Comparison of ENCODE assay signal across 40 mouse cellular contexts in the genomic region with DNA sequence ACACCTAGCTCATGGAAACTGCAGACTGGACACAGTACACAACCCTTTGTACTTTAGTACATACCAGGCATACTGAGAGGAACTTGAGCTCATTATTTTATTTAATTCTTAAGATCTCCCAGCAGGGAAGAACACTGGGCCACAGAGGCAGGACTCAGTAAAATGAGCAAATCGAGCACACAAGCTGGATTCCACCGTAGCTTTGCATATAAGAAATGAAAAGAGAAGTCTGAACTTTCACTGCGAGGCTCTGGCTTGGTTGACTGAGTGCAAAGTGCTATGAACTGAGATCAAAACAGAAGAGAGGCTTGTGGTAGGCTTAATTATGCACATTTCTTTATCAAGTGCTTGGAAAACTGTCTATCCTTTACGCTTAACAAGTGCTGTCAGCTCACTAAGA. TPM values are rescaled to one million over a fixed set of nuclear protein-coding genes. Genes with fewer than 3 reads are reported as not detected.
DNase-seq lines count a peak whose midpoint lies in the region; ATAC-seq lines count a peak whose summit lies in the region.
"Had no signal": no experiment of that assay in that cellular context is flagged by ENCODE, and none has a peak within 500 bp of the region (broad histone marks: within the 10 kb centered on the region; RNA-seq: fewer than 3 reads in every experiment).

No protein-coding gene starts in this region.

- peak overlapping the region; percentile 33 for H3K9ac ChIP-seq in heart, embryonic 13.5 days
- H3K9ac ChIP-seq in kidney, embryonic 15.5 days = no peak overlapping the region
- H3K9ac ChIP-seq: hindbrain, embryonic 15.5 days; limb, embryonic 12.5 days; liver, embryonic 15.5 days; lung, embryonic 14.5 days; neural tube, embryonic 12.5 days had no signal

- H3K4me3 ChIP-seq in heart, embryonic 13.5 days = no peak overlapping the region
- no peak overlapping the region for H3K4me3 ChIP-seq in kidney, embryonic 15.5 days (replicated peaks)
- H3K4me3 ChIP-seq: erythroblast, embryonic 14.5 days; hindbrain, embryonic 15.5 days; left cerebral cortex, adult 2 months; limb, embryonic 12.5 days; liver, embryonic 15.5 days; neural tube, embryonic 12.5 days had no signal

- peaks cover 34% of the 10 kb centered on the region for H3K36me3 ChIP-seq in heart, embryonic 13.5 days
- H3K36me3 ChIP-seq in kidney, embryonic 15.5 days = no peaks in the 10 kb centered on the region

- no peak for ATAC-seq in heart, embryonic 13.5 days (ENCODE audit: extremely low read depth, insufficient number of reproducible peaks, low FRiP score, low TSS enrichment)
- ATAC-seq in kidney, embryonic 15.5 days (replicated peaks; ENCODE audit: low FRiP score) = no peak
- ATAC-seq: inflammation-experienced regulatory T-cells, adult 6 months; midbrain, embryonic 16.5 days had no signal

- 81% methylated on average over 4 of the region's 4 CpGs for WGBS in heart, embryonic 13.5 days
- WGBS in kidney, embryonic 15.5 days = 89% methylated on average over 4 of the region's 4 CpGs

- DNase-seq in heart, adult 8-10 months (ENCODE audit: low spot score) = no peak
- peak; percentile 42 for DNase-seq in kidney, adult 9 months
- DNase-seq in B cell, adult 2 months = peak; percentile 40 to 43
- DNase-seq in R1 (ENCODE audit: low read depth, low spot score) = peak; percentile 12
- DNase-seq in cerebellum, adult 9-10 months = no peak
- DNase-seq: adrenal gland, postnatal 25 days; cerebellum, adult 11-12 months; cerebellum, postnatal 14 days; gastrocnemius, postnatal 25 days; heart, adult 18-20 months; heart, postnatal 10 days; kidney, adult 8-10 months; kidney, postnatal 25 days; lung, embryonic 14.5 days; lung, postnatal 36 days; thymus, adult 2 months; thymus, postnatal 36 days had no signal

- H3K4me2 ChIP-seq in heart, embryonic 13.5 days = 0 out of 2 replicates have a peak overlapping the region, but pooled peaks have one; percentile 1
- no peak overlapping the region for H3K4me2 ChIP-seq in kidney, embryonic 15.5 days
- H3K4me2 ChIP-seq: hindbrain, embryonic 15.5 days; limb, embryonic 12.5 days; liver, embryonic 15.5 days; lung, embryonic 14.5 days; midbrain, embryonic 11.5 days; neural tube, embryonic 12.5 days had no signal

- H3K9me3 ChIP-seq in heart, embryonic 13.5 days = no peaks in the 10 kb centered on the region
- H3K9me3 ChIP-seq in kidney, embryonic 15.5 days (replicated peaks) = no peaks in the 10 kb centered on the region
- H3K9me3 ChIP-seq: G1E; hindbrain, embryonic 15.5 days; limb, embryonic 12.5 days; liver, embryonic 15.5 days; neural tube, embryonic 12.5 days had no signal

- H3K27me3 ChIP-seq in heart, embryonic 13.5 days (replicated peaks) = no peaks in the 10 kb centered on the region
- no peaks in the 10 kb centered on the region for H3K27me3 ChIP-seq in kidney, embryonic 15.5 days
- H3K27me3 ChIP-seq: hindbrain, embryonic 15.5 days; limb, embryonic 12.5 days; liver, embryonic 15.5 days; neural tube, embryonic 12.5 days had no signal

- H3K4me1 ChIP-seq in heart, embryonic 13.5 days = peaks cover 45% of the 10 kb centered on the region
- peaks cover 15% of the 10 kb centered on the region for H3K4me1 ChIP-seq in kidney, embryonic 15.5 days

- H3K27ac ChIP-seq in heart, embryonic 13.5 days (replicated peaks) = 0 out of 2 replicates have a peak overlapping the region, but pooled peaks have one; percentile 16
- no peak overlapping the region for H3K27ac ChIP-seq in kidney, embryonic 15.5 days
- H3K27ac ChIP-seq: hindbrain, embryonic 15.5 days; left cerebral cortex, adult 2 months; limb, embryonic 12.5 days; liver, embryonic 15.5 days; neural tube, embryonic 12.5 days had no signal

RNA-seq across cellular contexts. Expression of a gene that starts 11.9 kb away (rescaled TPM):
- 102 and 116 TPM in 2 replicates for polyA plus RNA-seq in heart, embryonic 13.5 days (2015; fragmentation: Nextera tagmentation; extraction: Ambion mirVana)
- 100 to 1,000 TPM in 3 of 4 experiments, 10 to 100 TPM in 1; 94.2 to 123 (median 109) TPM for total RNA-seq in heart, adult 8-10 months (2022)
- 98.7 and 113 TPM in 2 replicates for polyA plus RNA-seq in kidney, embryonic 15.5 days (2015; fragmentation: Nextera tagmentation; extraction: Ambion mirVana)

RNA-seq across cellular contexts. Expression of a gene that starts 12.2 kb away (rescaled TPM):
- polyA plus RNA-seq in heart, embryonic 13.5 days (2015; fragmentation: Nextera tagmentation; extraction: Ambion mirVana) = 24.2 and 26.5 TPM in 2 replicates
- total RNA-seq in heart, adult 8-10 months (2022) = 10 to 100 TPM; 30.7 to 37.0 (median 34.2) TPM
- polyA plus RNA-seq in kidney, embryonic 15.5 days (2015; fragmentation: Nextera tagmentation; extraction: Ambion mirVana) = 17.8 and 21.9 TPM in 2 replicates

RNA-seq across cellular contexts. Expression of a gene that starts 48.5 kb away (rescaled TPM):
- polyA plus RNA-seq in heart, embryonic 13.5 days (2015; fragmentation: Nextera tagmentation; extraction: Ambion mirVana) = 14.2 and 16.4 TPM in 2 replicates
- 10 to 100 TPM; 21.5 to 26.3 (median 22.7) TPM for total RNA-seq in heart, adult 8-10 months (2022)
- polyA plus RNA-seq in kidney, embryonic 15.5 days (2015; fragmentation: Nextera tagmentation; extraction: Ambion mirVana) = 23.6 and 25.9 TPM in 2 replicates

RNA-seq across cellular contexts. Expression of a gene that starts 55.1 kb away (rescaled TPM):
- polyA plus RNA-seq in heart, embryonic 13.5 days (2015; fragmentation: Nextera tagmentation; extraction: Ambion mirVana) = not detected in 2 replicates
- not detected for total RNA-seq in heart, adult 8-10 months (2022)
- not detected in 2 replicates for polyA plus RNA-seq in kidney, embryonic 15.5 days (2015; fragmentation: Nextera tagmentation; extraction: Ambion mirVana)
- total RNA-seq: adrenal gland, adult 18-20 months; adrenal gland, postnatal 25 days; G1E; gastrocnemius, postnatal 25 days; heart, adult 18-20 months; heart, postnatal 10 days; hematopoietic stem cell, adult 5-6 weeks; layer of hippocampus, adult 18-20 months; layer of hippocampus, postnatal 10 days; left cerebral cortex, adult 2 months; left cerebral cortex, postnatal 25 days; liver, adult 2 months; megakaryocyte, adult 5-6 weeks had no signal
- polyA plus RNA-seq: C2C12; cortical plate, adult 2 months; embryonic facial prominence, embryonic 14.5 days; erythroblast, embryonic 14.5 days; forebrain, embryonic 11.5 days; G1E; hindbrain, embryonic 15.5 days; inflammation-experienced regulatory T-cells, adult 6 months; limb, embryonic 12.5 days; liver, adult 2 months; liver, embryonic 15.5 days; lung, embryonic 14.5 days; midbrain, embryonic 11.5 days; midbrain, embryonic 16.5 days; neural tube, embryonic 12.5 days had no signal

Comparison
In these comparisons a context has a peak if more than half of its experiments do, and no peak if none do; other contexts are left out.
1. DNase-seq: peak in kidney, adult 9 months (single experiment), B cell, adult 2 months (2 of 2) and R1 (single experiment); none in heart, adult 8-10 months (single experiment) and cerebellum, adult 9-10 months (single experiment).